Mouse (Mus musculus): Measurements from ENCODE around the gene Ddost.

Ddost gene

DNA sequence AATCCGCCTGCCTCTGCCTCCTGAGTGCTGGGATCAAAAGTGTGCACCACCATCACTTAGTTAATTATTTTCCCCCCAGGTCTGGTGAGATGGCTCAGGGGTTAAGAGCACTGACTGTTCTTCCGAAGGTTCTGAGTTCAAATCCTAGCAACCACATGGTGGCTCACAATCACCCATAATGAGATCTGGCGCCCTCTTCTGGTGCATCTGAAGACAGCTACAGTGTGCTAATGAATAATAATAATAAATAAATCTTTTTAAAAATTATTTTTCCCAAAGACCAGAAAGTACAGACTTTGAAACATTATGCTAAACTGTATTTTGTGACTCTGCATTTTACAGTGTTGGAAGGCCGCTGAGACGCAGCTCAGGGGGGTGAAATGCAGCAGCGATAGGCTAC is 31.1 kb downstream of the Ddost start:
- no peak for DNase-seq (ENCODE audit: extremely low spot score, low read depth, low spot score)

DNA sequence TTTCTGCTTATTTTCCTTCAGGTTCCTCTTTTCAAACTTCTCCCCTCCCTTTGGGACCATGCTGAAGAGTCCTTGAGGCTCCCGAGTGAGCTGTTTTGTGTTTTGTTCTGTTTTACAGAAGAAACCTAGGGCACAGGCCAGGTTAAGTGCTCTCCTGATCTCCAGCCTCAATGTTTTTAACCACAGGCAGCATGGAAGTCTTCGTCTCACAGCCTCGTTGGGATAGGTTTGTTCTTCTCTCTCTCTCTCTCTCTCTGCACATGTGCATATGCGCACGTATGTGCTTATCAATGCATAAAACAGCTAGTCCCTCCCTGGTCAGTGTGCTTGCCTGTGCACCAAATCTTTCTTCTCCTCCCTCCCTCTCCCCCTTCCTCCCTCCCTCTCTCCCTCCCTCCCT is 32.3 kb downstream of the Ddost start:
- no peak for DNase-seq (ENCODE audit: extremely low spot score, low read depth, low spot score)

DNA sequence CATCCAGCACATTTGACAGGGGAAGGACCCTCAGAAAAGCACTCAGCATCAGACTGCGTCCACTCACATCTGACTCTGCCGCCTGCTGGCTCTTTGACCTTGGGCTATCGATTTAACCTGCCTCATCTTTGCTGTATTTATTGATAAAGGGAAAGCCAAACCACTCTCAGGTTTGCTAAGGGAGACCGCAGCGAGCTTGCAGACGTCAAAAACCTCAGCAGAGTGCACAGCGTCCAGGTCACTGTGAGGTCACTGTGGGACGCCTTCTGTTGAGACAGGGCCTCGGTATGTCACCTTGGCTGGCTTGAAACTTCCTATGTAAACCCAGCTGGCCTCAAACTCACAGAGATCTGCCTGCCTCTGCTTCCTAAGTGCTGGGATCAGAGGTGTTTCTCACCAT is 32.8 kb downstream of the Ddost start:
- no peak for DNase-seq (ENCODE audit: extremely low spot score, low read depth, low spot score)

DNA sequence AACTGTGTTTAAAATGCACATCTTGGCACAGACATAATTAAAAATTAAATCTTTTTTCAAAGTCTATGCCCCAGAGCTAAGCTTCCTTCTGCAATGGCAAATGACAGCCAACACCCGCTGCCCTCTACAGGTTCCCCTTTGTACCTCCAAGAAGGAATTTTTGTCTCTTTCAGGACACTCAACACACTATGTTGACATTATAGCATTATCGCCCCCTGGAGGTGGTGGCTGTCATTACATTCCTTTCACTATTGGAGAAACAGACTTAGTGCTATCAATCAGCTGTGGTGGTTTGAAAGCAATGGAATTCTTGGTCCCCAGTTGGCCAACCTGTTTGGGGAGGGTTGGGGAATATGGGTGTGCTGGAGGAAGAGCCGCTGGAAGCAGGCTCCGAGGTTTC is 35.4 kb downstream of the Ddost start:
- no peak for DNase-seq (ENCODE audit: extremely low spot score, low read depth, low spot score)

DNA sequence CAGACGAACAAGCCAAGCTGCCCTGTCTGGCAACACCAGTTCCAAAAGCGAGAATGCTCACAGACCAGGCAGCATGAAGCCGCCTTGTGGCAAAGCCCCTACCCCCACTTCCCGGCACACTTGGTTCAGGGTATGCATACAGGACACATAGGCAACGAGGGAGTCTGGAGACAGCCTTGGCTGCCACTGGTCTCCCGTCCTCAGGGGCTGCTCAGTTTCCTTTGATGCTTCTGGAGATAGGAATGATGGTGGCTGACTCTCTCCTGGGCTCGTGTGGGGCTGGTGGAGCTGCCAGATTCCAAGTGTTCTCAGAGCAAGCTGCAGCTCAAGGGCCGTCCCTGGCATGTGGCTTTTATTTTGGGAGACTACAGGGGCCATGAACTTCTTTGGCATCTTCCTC is 36.9 kb downstream of the Ddost start:
- no peak for DNase-seq (ENCODE audit: extremely low spot score, low read depth, low spot score)

DNA sequence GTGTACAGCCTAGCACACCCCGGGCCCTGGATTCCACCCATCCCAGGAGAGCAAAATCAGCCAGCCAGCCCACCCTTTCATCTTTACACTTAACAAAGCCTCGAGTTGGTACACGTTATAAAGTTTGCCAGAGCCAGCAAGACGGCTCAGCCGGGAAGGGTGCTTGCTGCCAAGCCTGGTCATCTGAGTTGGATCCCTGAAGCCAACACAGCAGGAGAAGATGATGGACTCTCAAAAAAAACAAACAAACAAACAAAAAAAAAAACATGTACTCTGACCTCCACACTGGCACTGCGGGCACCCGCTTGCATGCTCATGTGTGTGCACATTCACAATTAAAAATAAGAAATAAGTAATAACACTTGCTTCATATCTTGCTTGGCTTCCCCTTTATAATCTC is 37.5 kb downstream of the Ddost start:
- DNase-seq (ENCODE audit: extremely low spot score, low read depth, low spot score), result no peak

DNA sequence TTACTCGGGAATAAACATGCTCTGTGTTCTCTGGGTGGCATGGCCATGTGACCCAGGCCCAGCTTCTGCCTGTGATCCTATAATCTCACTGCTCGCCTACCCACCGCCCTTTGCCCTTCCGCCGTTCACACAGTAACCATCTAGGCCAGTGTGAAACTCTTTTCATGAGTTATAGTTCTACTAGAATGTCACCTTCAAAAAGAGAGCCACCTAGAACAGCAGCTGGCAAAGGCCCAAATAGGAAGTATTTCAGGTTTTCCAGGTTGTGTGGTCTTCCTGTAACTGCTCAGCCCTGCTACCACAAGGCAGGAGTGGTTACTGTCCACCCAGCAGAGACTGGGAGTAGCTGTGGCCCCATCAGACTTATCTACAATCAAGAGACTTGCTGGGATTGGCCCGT is 38.2 kb downstream of the Ddost start:
- DNase-seq (ENCODE audit: extremely low spot score, low read depth, low spot score), result no peak

DNA sequence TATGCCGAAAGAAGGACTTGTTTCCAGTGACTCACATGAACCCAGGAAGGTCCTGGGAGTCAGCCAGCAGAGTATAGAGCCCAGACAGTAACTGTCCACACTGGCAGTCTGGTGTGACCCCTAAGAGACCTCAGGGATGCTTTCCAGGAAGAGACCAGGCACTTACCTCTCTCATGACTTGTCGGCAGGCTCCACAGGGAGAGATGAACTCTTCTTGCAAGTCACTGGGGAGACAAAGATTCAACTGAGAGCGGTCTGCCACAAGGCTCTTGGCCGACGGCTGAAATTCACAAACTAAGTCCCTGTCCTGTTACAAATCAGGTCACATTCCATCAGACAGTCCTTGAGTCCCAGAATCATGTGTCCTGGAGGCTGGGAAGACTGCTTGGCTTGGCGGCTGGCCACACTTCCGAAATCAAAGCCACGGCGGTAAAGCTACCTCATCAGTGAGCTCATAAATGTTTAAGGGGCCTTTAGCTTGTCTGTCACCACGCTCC is 38.9 kb downstream of the Ddost start:
- no peak for DNase-seq (ENCODE audit: extremely low spot score, low read depth, low spot score)

DNA sequence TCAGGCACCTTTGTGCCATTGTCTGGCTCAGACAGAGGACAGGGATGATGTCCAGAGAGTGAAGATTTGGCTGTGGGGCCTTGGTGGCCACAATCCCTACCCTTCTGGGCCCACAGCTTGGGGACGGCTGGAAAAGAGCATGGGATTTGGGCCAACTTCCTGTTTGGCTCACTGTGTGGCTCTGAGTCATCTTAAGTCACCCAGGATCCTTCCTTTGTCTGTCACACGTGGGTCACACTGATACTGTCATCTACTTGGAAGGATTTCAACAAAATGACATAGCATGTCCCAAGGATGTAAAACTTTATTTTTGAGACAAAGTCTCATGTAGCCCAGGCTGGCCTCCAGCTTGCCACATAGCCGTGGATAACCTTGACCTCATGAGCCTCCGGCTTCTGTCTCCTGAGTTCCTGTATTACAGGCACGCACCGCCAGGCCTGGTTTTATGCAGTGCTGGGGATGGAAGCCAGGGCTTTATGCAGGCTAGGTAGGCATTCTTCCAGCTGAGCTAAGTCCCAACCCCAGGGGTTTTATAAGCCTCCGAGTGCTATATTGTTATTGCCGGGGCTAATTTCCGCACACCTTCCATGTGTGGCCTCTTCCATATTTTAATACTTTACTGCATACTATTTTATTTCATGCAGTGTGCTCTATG is 40.5 kb downstream of the Ddost start:
- no peak for DNase-seq (ENCODE audit: extremely low spot score, low read depth, low spot score)

DNA sequence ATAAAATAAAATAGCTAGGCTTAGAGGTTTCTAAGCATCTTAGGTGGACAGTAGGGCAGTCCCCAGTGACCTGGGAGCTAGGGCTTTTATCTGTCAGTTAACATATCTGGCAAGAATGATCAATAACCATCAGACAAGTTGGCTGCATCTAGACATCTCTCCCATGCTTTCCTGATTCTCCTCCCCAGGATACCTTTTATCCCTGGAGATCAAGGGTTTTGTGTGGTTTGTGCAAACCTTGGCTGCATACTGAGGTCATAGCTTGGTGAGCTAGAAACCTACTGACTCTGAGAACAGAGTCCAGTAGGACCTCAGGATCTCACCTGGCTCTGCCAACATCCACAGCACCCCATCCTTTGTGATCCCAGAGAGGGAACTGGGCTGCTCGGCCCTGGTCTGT is 42.8 kb downstream of the Ddost start:
- DNase-seq (ENCODE audit: extremely low spot score, low read depth, low spot score), result no peak

DNA sequence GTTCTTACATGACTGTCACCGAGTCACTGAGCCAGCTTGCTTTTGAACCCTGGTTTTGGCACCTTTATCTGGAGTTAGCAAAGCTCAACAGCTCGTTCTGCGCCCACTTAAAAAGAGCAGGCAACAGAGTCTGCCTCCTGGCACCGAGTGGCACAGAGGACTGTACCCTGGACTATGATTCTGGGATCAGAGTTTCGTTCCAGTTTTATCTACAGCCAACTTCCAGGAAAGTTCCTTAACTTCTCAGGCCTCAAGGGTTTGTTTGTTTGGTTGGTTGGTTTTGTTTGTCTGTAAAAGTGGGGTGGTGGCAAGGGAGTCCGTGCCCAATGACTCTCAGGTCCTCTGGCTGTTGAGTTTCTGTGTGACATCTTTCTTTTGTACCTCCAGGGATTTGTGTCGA is 44.2 kb downstream of the Ddost start:
- DNase-seq (ENCODE audit: extremely low spot score, low read depth, low spot score), result no peak

DNA sequence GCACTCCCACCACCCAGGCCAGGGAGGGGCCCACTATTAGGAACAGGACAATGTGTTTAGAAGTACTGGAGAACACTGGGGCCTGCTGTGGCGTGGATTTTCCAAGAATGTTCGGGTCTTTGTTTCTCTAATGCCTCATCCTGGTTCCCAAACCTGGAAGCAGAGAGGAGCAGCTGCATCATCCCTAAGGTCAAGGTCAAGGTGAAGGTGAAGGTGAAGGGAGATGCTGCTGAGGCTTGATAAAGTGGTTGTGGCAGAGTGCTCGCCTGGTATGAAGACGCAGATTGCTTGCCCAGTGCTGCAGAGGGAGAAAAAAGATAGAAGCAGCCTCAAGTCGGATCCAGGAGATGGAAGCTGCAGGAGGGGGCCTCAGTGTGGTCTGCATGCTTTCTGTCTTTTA is 47.3 kb downstream of the Ddost start:
- no peak for DNase-seq (ENCODE audit: extremely low spot score, low read depth, low spot score)

DNA sequence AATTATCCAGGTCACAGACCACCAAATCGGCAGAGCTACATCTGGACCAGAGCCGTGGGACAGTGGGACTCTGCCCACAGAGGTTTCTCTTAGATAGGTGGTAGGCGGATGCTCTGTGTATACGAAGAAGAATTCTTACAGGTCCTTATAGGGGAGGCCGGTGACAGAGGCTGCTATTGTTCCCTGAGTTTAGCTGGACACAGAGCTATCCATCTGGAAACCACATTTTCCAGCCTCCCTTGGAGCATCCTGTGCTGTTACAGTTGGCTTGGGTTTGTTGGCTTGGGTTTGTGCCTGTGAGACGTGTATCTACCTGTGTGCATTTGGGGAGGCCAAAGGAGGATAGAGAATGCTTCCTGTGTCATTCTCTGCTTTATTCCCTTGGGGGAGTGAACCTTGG is 48.2 kb downstream of the Ddost start:
- DNase-seq (ENCODE audit: extremely low spot score, low read depth, low spot score), result no peak

DNA sequence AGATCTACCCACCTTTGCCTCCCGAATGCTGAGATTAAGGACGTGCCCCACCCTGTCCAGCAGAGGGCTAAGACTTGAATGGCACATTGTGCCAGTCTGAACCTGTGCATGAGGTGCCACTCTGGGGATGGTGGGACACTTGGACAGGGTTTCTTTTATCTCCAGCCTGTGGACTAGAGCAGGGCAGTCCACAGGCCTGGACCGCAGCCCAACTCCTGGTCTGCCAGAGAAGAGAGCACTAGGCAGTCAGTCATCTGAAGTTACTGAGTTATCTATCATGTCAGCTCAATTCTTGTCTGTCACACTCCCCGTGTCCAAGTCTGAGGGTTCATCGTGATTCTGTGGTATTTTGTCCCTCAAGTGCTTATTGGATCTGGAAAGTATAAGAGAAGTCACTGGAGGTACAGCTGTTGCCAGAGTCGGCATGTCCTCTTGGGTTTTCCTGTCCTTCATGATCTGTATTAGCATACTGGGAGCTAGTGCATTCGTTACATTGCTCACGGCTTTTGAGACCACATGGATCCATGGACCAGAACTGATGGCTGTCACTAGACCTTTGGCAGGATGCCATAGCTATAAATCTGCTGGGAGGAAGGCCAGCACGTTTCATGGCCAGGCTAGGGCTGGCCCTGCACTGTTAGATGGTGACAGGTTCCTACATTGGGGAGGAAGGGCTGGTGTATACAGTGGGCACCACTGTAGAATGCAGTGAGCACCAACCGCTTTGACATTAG is 49.1 kb downstream of the Ddost start:
- no peak for DNase-seq (ENCODE audit: extremely low spot score, low read depth, low spot score)

DNA sequence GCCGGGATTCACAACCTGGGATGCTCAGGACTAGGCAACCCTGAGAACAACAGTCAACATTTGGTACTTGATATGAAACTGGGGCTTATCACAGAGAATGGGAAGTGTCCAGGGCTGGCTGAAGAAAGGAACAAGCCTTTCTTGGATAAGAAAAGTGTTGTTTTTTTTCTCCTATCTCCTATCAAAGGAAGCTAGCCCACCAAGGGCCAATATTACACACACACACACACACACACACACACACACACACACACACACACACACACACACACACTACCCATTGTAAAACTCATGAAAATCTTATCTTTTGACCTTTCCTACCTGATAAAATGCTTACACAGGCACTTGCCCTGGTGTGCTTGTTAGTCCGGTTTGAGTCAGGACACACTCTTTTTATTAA is 51.0 kb downstream of the Ddost start:
- DNase-seq (ENCODE audit: extremely low spot score, low read depth, low spot score), result no peak

DNA sequence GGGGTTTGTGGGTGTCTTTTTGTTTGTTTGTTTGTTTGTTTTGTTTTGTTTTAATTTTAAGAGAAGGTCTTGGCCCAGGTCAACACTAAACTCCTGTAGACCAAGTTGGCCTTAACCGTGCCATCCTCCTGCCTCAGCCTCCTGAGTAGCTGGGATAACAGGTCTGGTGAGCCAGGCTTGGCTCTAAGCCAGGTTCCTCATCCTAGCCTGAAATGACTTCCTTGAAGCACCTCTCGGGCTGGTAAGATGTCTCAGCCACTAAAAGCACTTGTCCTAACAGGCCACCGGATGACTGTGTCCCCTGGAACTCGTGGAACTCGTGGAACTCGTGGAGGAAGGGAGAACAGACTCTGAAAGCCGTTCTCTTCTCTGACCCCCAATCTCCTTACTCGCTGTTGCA is 51.6 kb downstream of the Ddost start:
- DNase-seq (ENCODE audit: extremely low spot score, low read depth, low spot score), result no peak

DNA sequence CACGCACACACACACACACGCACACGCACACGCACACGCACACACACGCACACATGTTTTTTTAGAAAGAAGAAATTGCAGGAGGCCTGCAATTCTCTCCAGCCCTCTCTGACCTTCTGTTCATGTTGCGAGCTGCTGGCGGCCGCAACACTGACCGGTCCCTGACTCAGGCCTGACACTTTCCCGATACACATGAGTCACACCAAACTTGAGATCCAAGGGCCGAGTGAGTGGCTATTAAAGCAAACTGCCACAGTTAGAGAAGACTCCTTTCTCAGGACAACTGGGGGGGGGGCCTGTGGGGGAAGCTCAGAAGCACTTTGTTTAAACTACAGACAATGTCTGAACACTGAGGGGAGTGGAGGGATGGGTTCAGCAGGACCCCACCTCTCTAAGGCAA is 52.0 kb downstream of the Ddost start:
- no peak for DNase-seq (ENCODE audit: extremely low spot score, low read depth, low spot score)

DNA sequence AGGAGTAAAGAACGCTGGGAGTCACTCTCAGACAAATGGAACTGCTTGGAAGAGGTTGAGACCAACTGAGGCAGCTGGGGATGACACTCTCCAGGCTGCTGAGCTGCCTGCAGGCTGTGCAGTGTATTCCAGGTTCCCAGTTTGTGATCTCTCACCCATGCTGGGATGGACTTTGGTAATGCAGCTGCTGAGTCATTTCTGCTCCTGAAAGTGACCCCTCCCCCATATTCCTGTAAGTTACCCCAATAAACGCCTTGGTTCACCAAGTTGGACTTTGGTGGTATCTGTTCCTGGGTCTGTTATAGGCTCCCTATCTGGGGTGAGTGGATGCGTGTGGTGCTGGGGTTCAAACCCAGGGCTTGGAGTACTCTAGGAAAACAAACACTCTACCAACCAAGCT is 53.6 kb downstream of the Ddost start:
- DNase-seq (ENCODE audit: extremely low spot score, low read depth, low spot score), result no peak

DNA sequence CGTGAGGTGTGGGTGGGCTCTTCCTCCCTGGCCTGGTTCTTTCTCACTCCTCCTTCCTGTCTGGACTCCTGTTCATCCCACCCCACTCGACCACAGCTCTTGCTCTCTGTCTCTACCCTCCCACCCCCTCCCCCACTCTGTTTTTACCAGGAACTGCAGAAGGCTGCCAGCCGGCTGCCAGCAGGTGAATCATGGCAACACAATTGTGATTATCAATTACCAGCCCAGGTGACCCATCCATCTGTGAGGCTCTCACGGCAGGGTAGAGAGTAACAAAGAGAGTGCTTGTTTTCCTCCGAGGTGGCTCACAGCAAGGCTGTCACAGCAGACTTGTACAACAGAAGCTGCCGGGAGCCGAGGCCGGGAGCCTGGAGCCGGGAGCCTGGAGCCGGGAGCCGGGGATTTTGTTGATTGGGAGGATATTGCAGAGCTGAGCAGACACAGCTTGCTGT is 56.9 kb downstream of the Ddost start:
- no peak for DNase-seq (ENCODE audit: extremely low spot score, low read depth, low spot score)

Data from hindlimb bud, embryonic 11.5 days (tissue).